Mouse (Mus musculus) hindbrain, embryonic 14.5 days (tissue): ENCODE results near the gene Olfr448. TPM values are rescaled to one million over a fixed set of nuclear protein-coding genes. Genes with fewer than 3 reads are reported as not detected.

Experiments
- ATAC-seq: fragments of 200-750 bp; cut with Nextera tagmentation; 2 replicates; pipeline ENCODE4 v1.8.0; 2017; ENCODE audit warnings: moderate number of reproducible peaks, mild to moderate bottlenecking, moderate TSS enrichment, moderate library complexity; ENCODE audit not compliant: low FRiP score
- DNase-seq: peaks from one replicate; pipeline ENCODE4 v3.0.0-alpha.2; 2015; ENCODE audit warnings: low spot score
- H3K27ac ChIP-seq: fragments of 300-500 bp; sonication (generic); 2 replicates; pipeline ENCODE4 v1.5.1; 2014; ENCODE audit warnings: mild to moderate bottlenecking, moderate library complexity
- H3K27me3 ChIP-seq: fragments of 300-500 bp; sonication (generic); 2 replicates; pipeline ENCODE4 v1.6.1; 2014; ENCODE audit warnings: mild to moderate bottlenecking, low read length, mixed read lengths; ENCODE audit not compliant: control insufficient read depth, insufficient read depth
- H3K36me3 ChIP-seq: fragments of 300-500 bp; sonication (generic); replicated peaks from 2 replicates; pipeline ENCODE4 v1.6.1; 2014; ENCODE audit not compliant: control insufficient read depth, insufficient read depth
- H3K4me1 ChIP-seq: fragments of 300-500 bp; sonication (generic); replicated peaks from 2 replicates; pipeline ENCODE4 v1.6.1; 2014; ENCODE audit warnings: antibody characterized with exemption, low read length, mixed read lengths; ENCODE audit not compliant: control insufficient read depth, insufficient read depth
- H3K4me2 ChIP-seq: fragments of 300-500 bp; sonication (generic); replicated peaks from 2 replicates; pipeline ENCODE4 v1.6.1; 2014; ENCODE audit warnings: mild to moderate bottlenecking, moderate library complexity
- H3K4me3 ChIP-seq: fragments of 300-500 bp; sonication (generic); replicated peaks from 2 replicates; pipeline ENCODE4 v1.5.1; 2014; ENCODE audit warnings: mild to moderate bottlenecking, low read length
- H3K9ac ChIP-seq: fragments of 300-500 bp; sonication (generic); 2 replicates; pipeline ENCODE4 v1.6.1; 2014
- H3K9me3 ChIP-seq: fragments of 300-500 bp; sonication (generic); 2 replicates; pipeline ENCODE4 v1.6.1; 2016; ENCODE audit warnings: low read length; ENCODE audit not compliant: control insufficient read depth
- WGBS: fragments of 180-500 bp; shearing (Covaris S2); extraction: QIAGEN DNeasy Blood & Tissue Kit; methylation state at CpG from one replicate; pipeline ENCODE4 v1.1.7; 2014; 5-methylcytosine and 5-hydroxymethylcytosine counted together
- polyA plus RNA-seq: library from polyadenylated mRNA; unstranded; fragments of >200 nt; fragmentation: Nextera tagmentation; extraction: Ambion mirVana; gene quantifications from 2 replicates; pipeline ENCODE4 v1.2.1, GENCODE M21; 2014

The Olfr448 gene
- polyA plus RNA-seq = not detected in 2 replicates

- H3K36me3 ChIP-seq = no peaks in the 10 kb centered on the region
- DNase-seq (no peak), ATAC-seq (no peak)
- no peak within 1 kb of the TSS for H3K27ac ChIP-seq
- no peak within 1 kb of the TSS for H3K4me3 ChIP-seq
- H3K9me3 ChIP-seq = no peaks in the 10 kb centered on the region
- H3K4me2 ChIP-seq = no peak within 1 kb of the TSS
- no peak within 1 kb of the TSS for H3K9ac ChIP-seq
- H3K27me3 ChIP-seq = no peaks in the 10 kb centered on the region
- 96% methylated on average over 1 of the region's 1 CpGs for WGBS
- no peaks in the 10 kb centered on the region for H3K4me1 ChIP-seq
These were observed at the start of gene Olfr448 for GRCm38 (mm10) chr6:42890141-42890540. Gene Olfr448 (plus strand): TSS chr6:42890441.

GRCm38 (mm10) chr6:42860222-42860819, 29.9 kb upstream of the Olfr448 start:
- 17% methylated on average over 4 of the region's 4 CpGs for WGBS
- Histone ChIP-seq H3K36me3 (no peaks in the 10 kb centered on the region), H3K4me1 (no peaks in the 10 kb centered on the region), H3K9me3 (no peaks in the 10 kb centered on the region), H3K4me2 (no peak overlapping the region), H3K27me3 (no peaks in the 10 kb centered on the region), H3K27ac (no peak overlapping the region), H3K4me3 (no peak overlapping the region), H3K9ac (no peak overlapping the region)
- DNase-seq (peak; percentile 93), ATAC-seq (peak; percentile 70; the same call in 1 of the 2 replicates)

DNA sequence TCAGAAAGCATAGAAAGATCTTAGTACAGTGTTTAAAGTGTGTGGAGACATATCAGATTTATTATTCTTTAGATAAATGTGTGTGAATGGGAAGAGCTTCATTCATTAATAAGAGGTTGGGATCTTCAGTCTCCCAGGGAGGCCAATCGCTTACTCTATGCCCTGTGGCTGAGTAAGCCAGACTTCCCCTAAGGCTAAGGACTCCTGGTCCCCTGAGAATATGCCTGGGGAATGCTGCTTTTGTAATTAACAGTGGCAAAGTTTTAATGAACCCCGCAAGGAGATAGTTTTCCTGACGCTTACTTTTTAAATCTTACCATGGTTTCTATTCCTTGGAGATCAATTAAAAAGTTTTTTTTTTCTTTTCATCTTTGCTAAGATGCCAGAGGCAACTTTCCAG, 20.5 kb upstream of the Olfr448 start:
- Histone ChIP-seq H3K27ac (no peak overlapping the region), H3K9ac (no peak overlapping the region), H3K36me3 (no peaks in the 10 kb centered on the region), H3K27me3 (no peaks in the 10 kb centered on the region), H3K4me1 (no peaks in the 10 kb centered on the region), H3K4me2 (no peak overlapping the region), H3K9me3 (no peaks in the 10 kb centered on the region), H3K4me3 (no peak overlapping the region)
- ATAC-seq = no peak
- 86% methylated on average over 3 of the region's 3 CpGs for WGBS
- no peak for DNase-seq

GRCm38 (mm10) chr6:42876323-42876722, 13.9 kb upstream of the Olfr448 start:
- Histone ChIP-seq H3K27ac (no peak overlapping the region), H3K4me3 (no peak overlapping the region), H3K36me3 (no peaks in the 10 kb centered on the region), H3K27me3 (no peaks in the 10 kb centered on the region), H3K9ac (no peak overlapping the region), H3K4me1 (no peaks in the 10 kb centered on the region), H3K9me3 (no peaks in the 10 kb centered on the region), H3K4me2 (no peak overlapping the region)
- no peak for DNase-seq
- no peak for ATAC-seq

- Histone ChIP-seq H3K36me3 (no peaks in the 10 kb centered on the region), H3K4me3 (no peak overlapping the region), H3K9ac (no peak overlapping the region), H3K9me3 (no peaks in the 10 kb centered on the region), H3K4me1 (no peaks in the 10 kb centered on the region), H3K4me2 (no peak overlapping the region), H3K27ac (no peak overlapping the region), H3K27me3 (no peaks in the 10 kb centered on the region)
- WGBS = 26% methylated on average over 1 of the region's 1 CpGs
- DNase-seq (no peak), ATAC-seq (no peak)
These were observed 10.1 kb downstream of the Olfr448 start for GRCm38 (mm10) chr6:42900345-42900744.

- Histone ChIP-seq H3K4me1 (no peaks in the 10 kb centered on the region), H3K27me3 (no peaks in the 10 kb centered on the region), H3K4me2 (no peak within 1 kb of the TSS), H3K4me3 (no peak within 1 kb of the TSS), H3K9me3 (no peaks in the 10 kb centered on the region), H3K36me3 (no peaks in the 10 kb centered on the region), H3K27ac (no peak within 1 kb of the TSS), H3K9ac (no peak within 1 kb of the TSS)
- ATAC-seq (no peak), DNase-seq (no peak)
These were observed 18.3 kb downstream of the Olfr448 start, which contains the start of gene Olfr447 for GRCm38 (mm10) chr6:42908578-42908977. Gene Olfr447 (plus strand): TSS chr6:42908878.

DNA sequence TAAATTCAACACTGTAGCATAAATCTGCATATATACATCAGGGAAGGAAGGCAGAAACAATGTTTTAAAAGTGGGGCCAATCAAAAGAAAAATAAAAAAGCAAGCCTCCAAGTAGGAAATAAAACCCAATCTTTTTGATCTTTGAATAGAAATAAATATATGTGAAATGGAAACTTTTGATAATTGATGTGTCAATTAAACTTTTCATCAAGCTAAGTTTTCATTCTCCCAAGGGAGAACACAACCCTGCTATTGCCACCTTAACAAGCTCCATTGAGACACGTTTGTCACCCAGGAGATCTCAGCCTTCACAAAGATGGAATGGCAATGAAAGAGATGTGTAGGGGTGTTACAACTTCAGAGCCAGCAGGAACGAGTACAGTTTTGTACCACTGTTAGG, 30.8 kb downstream of the Olfr448 start, which contains the start of gene Olfr446:
Olfr446 (plus strand) TSS at position 301 of the 400 bp plus-strand sequence.
- no peak within 1 kb of the TSS for H3K9ac ChIP-seq
- H3K4me2 ChIP-seq = no peak within 1 kb of the TSS
- ATAC-seq (no peak), DNase-seq (no peak)
- no peak within 1 kb of the TSS for H3K4me3 ChIP-seq
- no peaks in the 10 kb centered on the region for H3K4me1 ChIP-seq
- WGBS = 74% methylated on average over 2 of the region's 2 CpGs
- H3K27me3 ChIP-seq = no peaks in the 10 kb centered on the region
- H3K9me3 ChIP-seq = no peaks in the 10 kb centered on the region
- no peak within 1 kb of the TSS for H3K27ac ChIP-seq
- H3K36me3 ChIP-seq = no peaks in the 10 kb centered on the region

Other genes starting within 250 kb of the Olfr448 start
- gene Tcaf2, start 245.2 kb upstream of the Olfr448 start, polyA plus RNA-seq = 0.86 and 1.5 TPM in 2 replicates
- gene Tcaf1, start 180.4 kb upstream of the Olfr448 start, polyA plus RNA-seq = 212 and 229 TPM in 2 replicates
- gene Olfr453, start 151.1 kb upstream of the Olfr448 start, polyA plus RNA-seq = not detected in 2 replicates
- gene Olfr38, start 134.0 kb upstream of the Olfr448 start, polyA plus RNA-seq = not detected in 2 replicates
- not detected in 2 replicates for gene Olfr452, start 105.3 kb upstream of the Olfr448 start, polyA plus RNA-seq
- not detected in 2 replicates for gene Olfr450, start 78.5 kb upstream of the Olfr448 start, polyA plus RNA-seq
- gene Olfr449, start 56.1 kb upstream of the Olfr448 start, polyA plus RNA-seq = not detected in 2 replicates
- not detected in 2 replicates for gene Olfr447, start 18.4 kb downstream of the Olfr448 start, polyA plus RNA-seq
- gene Olfr446, start 30.9 kb downstream of the Olfr448 start, polyA plus RNA-seq = not detected in 2 replicates
- gene Olfr444, start 58.6 kb downstream of the Olfr448 start, polyA plus RNA-seq = not detected in 2 replicates
- gene Olfr441, start 215.9 kb downstream of the Olfr448 start, polyA plus RNA-seq = not detected in 2 replicates